Mouse (Mus musculus) MEL (cell line): ENCODE results near the gene Tmem50b.

ENCODE experiments used
- CHD2 ChIP-seq: IDR thresholded peaks from 2 replicates; pipeline ENCODE4 v1.6.1; 2011; ENCODE audit warnings: low read length, improper control_type of control experiment
- CTCF ChIP-seq, 3 experiments: IDR thresholded peaks in 2 of 3; conservative IDR thresholded peaks in 1 of 3; 2 replicates each; pipeline ENCODE4 v1.5.1; 2011 to 2012; ENCODE audit warnings: low read length in 3 of 3, low read depth in 2 of 3, mild to moderate bottlenecking in 2 of 3, improper control_type of control experiment in 1 of 3, inconsistent platforms in 1 of 3, mixed read lengths in 1 of 3, moderate library complexity in 1 of 3; ENCODE audit not compliant: control insufficient read depth in 1 of 3, insufficient read depth in 1 of 3, poor library complexity in 1 of 3, severe bottlenecking in 1 of 3
- GATA1 ChIP-seq: IDR thresholded peaks from 2 replicates; pipeline ENCODE4 v1.6.1; 2011; ENCODE audit warnings: low read depth, low read length, improper control_type of control experiment
- MAX ChIP-seq: IDR thresholded peaks from 2 replicates; pipeline ENCODE4 v1.6.1; 2011; ENCODE audit warnings: low read length, improper control_type of control experiment
- ZNF384 ChIP-seq: IDR thresholded peaks from 2 replicates; pipeline ENCODE4 v1.6.1; 2012; ENCODE audit warnings: low read depth, mild to moderate bottlenecking, inconsistent platforms, low read length, improper control_type of control experiment

- no peak for TF ChIP-seq CTCF (IDR thresholded peaks at IDR 0.05 in 2 of 3, conservative IDR thresholded peaks at IDR 0.05 in 1 of 3; ENCODE audit: control insufficient read depth in 1 of 3, insufficient read depth in 1 of 3, low read depth in 2 of 3, low read length in 3 of 3, poor library complexity in 1 of 3, severe bottlenecking in 1 of 3)
- TF ChIP-seq CHD2, result no peak
- no peak for TF ChIP-seq GATA1
- no peak for TF ChIP-seq MAX
- no peak for TF ChIP-seq ZNF384
Observed at GRCm38 (mm10) chr16:91552072-91552471, 45.5 kb downstream of the Tmem50b start.
